Mouse (Mus musculus): ENCODE measurements around the gene Mxra8. TPM values are rescaled to one million over a fixed set of nuclear protein-coding genes. Genes with fewer than 3 reads are reported as not detected.
A peak's percentile ranks its signal among the peaks of the same experiment; 100 is the strongest.

Gene Mxra8
- polyA plus RNA-seq, 1 experiment from 2014 or later = 50.2 TPM

GRCm38 (mm10) chr4:155848434-155849095 lies 9.1 kb downstream of the Mxra8 start:
- Histone ChIP-seq H3K4me2 (peak overlapping the region; percentile 76), H3K27ac (ENCODE audit: poor library complexity, severe bottlenecking) (no peak overlapping the region), H3K9ac (peak overlapping the region; percentile 91), H3K9me3 (replicated peaks) (no peaks in the 10 kb centered on the region), H3K4me3 (peak overlapping the region; percentile 90), H3K36me3 (peaks cover 10% of the 10 kb centered on the region), H3K4me1 (replicated peaks) (peaks cover 23% of the 10 kb centered on the region), H3K27me3 (replicated peaks) (no peaks in the 10 kb centered on the region)
- no peak for ATAC-seq (ENCODE audit: insufficient number of reproducible peaks, low FRiP score)
- 64% methylated on average over 7 of the region's 7 CpGs for WGBS

GRCm38 (mm10) chr4:155849391-155849790 lies 9.9 kb downstream of the Mxra8 start:
- no peak for ATAC-seq (ENCODE audit: insufficient number of reproducible peaks, low FRiP score)
- Histone ChIP-seq H3K9me3 (replicated peaks) (no peaks in the 10 kb centered on the region), H3K36me3 (peaks cover 9% of the 10 kb centered on the region), H3K27ac (ENCODE audit: poor library complexity, severe bottlenecking) (no peak overlapping the region), H3K4me1 (replicated peaks) (peaks cover 23% of the 10 kb centered on the region), H3K9ac (no peak overlapping the region), H3K4me2 (no peak overlapping the region), H3K4me3 (no peak overlapping the region), H3K27me3 (replicated peaks) (no peaks in the 10 kb centered on the region)
- WGBS = 85% methylated on average over 2 of the region's 2 CpGs

DNA sequence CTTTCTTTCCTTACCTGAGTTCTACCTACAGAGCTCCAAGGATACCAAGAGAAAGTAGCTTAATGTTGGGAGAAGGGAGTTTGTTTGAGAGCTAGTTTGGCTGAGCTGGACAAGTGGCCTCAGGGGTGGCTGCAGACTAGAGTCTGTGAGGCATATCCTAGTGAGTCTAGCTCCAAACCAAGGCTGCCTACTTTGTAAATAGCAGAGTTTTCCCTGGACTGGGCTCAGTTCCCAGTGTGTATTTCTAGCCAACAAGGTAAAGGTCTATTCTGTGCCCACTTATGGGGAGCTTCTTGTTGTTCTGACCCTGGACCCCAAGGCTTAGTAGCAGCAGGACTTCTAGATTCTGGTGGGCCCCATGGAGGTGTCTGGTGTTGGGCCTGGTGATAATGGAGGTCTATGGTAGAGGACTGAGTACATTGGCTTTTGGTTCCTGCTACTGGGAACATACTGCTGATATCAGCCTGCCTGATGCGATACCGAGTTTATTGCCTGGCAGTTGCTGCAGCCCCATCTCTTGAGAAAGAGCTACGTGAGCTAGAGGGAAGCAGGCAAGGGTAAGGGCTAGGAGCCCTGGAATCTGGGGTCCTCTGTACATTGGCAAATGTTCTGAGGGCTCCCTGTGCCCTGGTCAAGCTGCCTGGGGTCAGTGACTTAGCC lies 10.4 kb downstream of the Mxra8 start:
- no peaks in the 10 kb centered on the region for H3K9me3 ChIP-seq (replicated peaks)
- H3K4me1 ChIP-seq (replicated peaks) = peaks cover 23% of the 10 kb centered on the region
- WGBS = 89% methylated on average over 3 of the region's 3 CpGs
- no peak overlapping the region for H3K4me3 ChIP-seq
- peaks cover 14% of the 10 kb centered on the region for H3K36me3 ChIP-seq
- H3K4me2 ChIP-seq = no peak overlapping the region
- no peak for ATAC-seq (ENCODE audit: insufficient number of reproducible peaks, low FRiP score)
- H3K9ac ChIP-seq = no peak overlapping the region
- no peaks in the 10 kb centered on the region for H3K27me3 ChIP-seq (replicated peaks)
- H3K27ac ChIP-seq (ENCODE audit: poor library complexity, severe bottlenecking) = no peak overlapping the region

GRCm38 (mm10) chr4:155851368-155851767 lies 11.9 kb downstream of the Mxra8 start:
- ATAC-seq (ENCODE audit: insufficient number of reproducible peaks, low FRiP score) = no peak
- H3K27ac ChIP-seq (ENCODE audit: poor library complexity, severe bottlenecking) = no peak overlapping the region
- no peaks in the 10 kb centered on the region for H3K9me3 ChIP-seq (replicated peaks)
- WGBS = 88% methylated on average over 3 of the region's 3 CpGs
- no peak overlapping the region for H3K9ac ChIP-seq
- no peak overlapping the region for H3K4me2 ChIP-seq
- H3K27me3 ChIP-seq (replicated peaks) = no peaks in the 10 kb centered on the region
- peaks cover 22% of the 10 kb centered on the region for H3K4me1 ChIP-seq (replicated peaks)
- H3K36me3 ChIP-seq = peaks cover 29% of the 10 kb centered on the region
- H3K4me3 ChIP-seq = no peak overlapping the region

GRCm38 (mm10) chr4:155851951-155852411 lies 12.5 kb downstream of the Mxra8 start:
- H3K4me2 ChIP-seq = no peak overlapping the region
- H3K9ac ChIP-seq = no peak overlapping the region
- no peaks in the 10 kb centered on the region for H3K9me3 ChIP-seq (replicated peaks)
- peaks cover 17% of the 10 kb centered on the region for H3K4me1 ChIP-seq (replicated peaks)
- peaks cover 35% of the 10 kb centered on the region for H3K36me3 ChIP-seq
- H3K4me3 ChIP-seq = no peak overlapping the region
- 81% methylated on average over 2 of the region's 2 CpGs for WGBS
- H3K27ac ChIP-seq (ENCODE audit: poor library complexity, severe bottlenecking) = no peak overlapping the region
- H3K27me3 ChIP-seq (replicated peaks) = no peaks in the 10 kb centered on the region
- ATAC-seq (ENCODE audit: insufficient number of reproducible peaks, low FRiP score) = no peak

DNA sequence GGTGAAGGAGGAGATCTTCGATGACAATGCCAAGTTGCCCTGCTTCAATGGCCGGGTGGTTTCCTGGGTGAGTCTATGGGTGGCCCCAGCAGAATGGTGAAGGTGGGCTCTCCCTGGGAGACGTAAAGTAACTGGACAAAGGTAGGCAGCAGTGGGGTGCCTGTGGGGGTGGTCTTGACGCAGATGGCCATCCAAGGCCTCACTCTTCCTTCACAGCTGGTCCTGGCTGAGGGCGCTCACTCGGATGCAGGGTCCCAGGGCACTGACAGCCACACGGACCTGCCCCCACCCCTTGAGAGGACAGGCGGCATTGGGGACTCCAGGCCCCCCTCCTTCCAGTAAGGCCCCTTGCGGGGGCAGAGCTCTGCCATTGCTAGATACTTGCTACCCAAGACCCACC lies 13.9 kb downstream of the Mxra8 start:
- Histone ChIP-seq H3K27ac (ENCODE audit: poor library complexity, severe bottlenecking) (no peak overlapping the region), H3K27me3 (replicated peaks) (no peaks in the 10 kb centered on the region), H3K4me2 (no peak overlapping the region), H3K4me1 (replicated peaks) (peaks cover 11% of the 10 kb centered on the region), H3K9me3 (replicated peaks) (no peaks in the 10 kb centered on the region), H3K4me3 (no peak overlapping the region), H3K36me3 (peaks cover 49% of the 10 kb centered on the region), H3K9ac (no peak overlapping the region)
- 87% methylated on average over 9 of the region's 9 CpGs for WGBS
- no peak for ATAC-seq (ENCODE audit: insufficient number of reproducible peaks, low FRiP score)

- H3K4me2 ChIP-seq = no peak overlapping the region
- H3K4me1 ChIP-seq (replicated peaks) = 0 out of 2 replicates have a peak, but pooled peaks cover 5% of the 10 kb centered on the region
- 95% methylated on average over 12 of the region's 12 CpGs for WGBS
- H3K27me3 ChIP-seq (replicated peaks) = no peaks in the 10 kb centered on the region
- H3K9ac ChIP-seq = no peak overlapping the region
- no peak overlapping the region for H3K27ac ChIP-seq (ENCODE audit: poor library complexity, severe bottlenecking)
- H3K36me3 ChIP-seq = peaks cover 60% of the 10 kb centered on the region
- ATAC-seq (ENCODE audit: insufficient number of reproducible peaks, low FRiP score) = no peak
- no peaks in the 10 kb centered on the region for H3K9me3 ChIP-seq (replicated peaks)
- no peak overlapping the region for H3K4me3 ChIP-seq
Measured at GRCm38 (mm10) chr4:155854991-155855390, 15.5 kb downstream of the Mxra8 start.

- 89% methylated on average over 12 of the region's 12 CpGs for WGBS
- no peak for ATAC-seq (ENCODE audit: insufficient number of reproducible peaks, low FRiP score)
- Histone ChIP-seq H3K9ac (no peak overlapping the region), H3K27me3 (replicated peaks) (no peaks in the 10 kb centered on the region), H3K36me3 (peaks cover 70% of the 10 kb centered on the region), H3K27ac (ENCODE audit: poor library complexity, severe bottlenecking) (no peak overlapping the region), H3K4me3 (no peak overlapping the region), H3K9me3 (replicated peaks) (no peaks in the 10 kb centered on the region), H3K4me1 (replicated peaks) (0 out of 2 replicates have a peak, but pooled peaks cover 4% of the 10 kb centered on the region), H3K4me2 (no peak overlapping the region)
Measured at GRCm38 (mm10) chr4:155856071-155856470, 16.6 kb downstream of the Mxra8 start.

- WGBS = 70% methylated on average over 3 of the region's 3 CpGs
Measured at GRCm38 (mm10) chr4:155856881-155857280, 17.4 kb downstream of the Mxra8 start.

DNA sequence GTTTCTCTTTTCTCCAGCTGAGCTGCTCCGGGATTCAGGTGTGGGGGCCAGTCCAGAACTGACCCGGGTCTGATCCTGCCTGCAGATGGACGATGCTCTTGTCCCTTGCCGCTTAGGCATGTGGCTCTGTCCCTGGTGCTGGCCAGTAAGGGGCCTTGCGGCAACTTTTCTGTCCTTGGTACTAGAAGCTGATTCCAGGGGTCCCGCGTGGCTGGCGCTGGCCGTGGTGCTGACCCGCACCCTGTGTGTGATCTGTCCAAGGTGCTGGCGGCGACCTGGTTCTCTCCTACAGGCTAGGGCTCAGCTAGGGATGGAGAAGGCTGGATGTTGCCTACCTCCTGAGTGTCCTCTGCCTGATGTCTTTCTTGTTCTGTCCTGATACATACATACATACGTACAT lies 19.8 kb downstream of the Mxra8 start:
- Histone ChIP-seq H3K27ac (ENCODE audit: poor library complexity, severe bottlenecking) (no peak overlapping the region), H3K36me3 (peaks cover 63% of the 10 kb centered on the region), H3K4me2 (no peak overlapping the region), H3K4me3 (no peak overlapping the region), H3K9ac (no peak overlapping the region), H3K27me3 (replicated peaks) (no peaks in the 10 kb centered on the region), H3K9me3 (replicated peaks) (no peaks in the 10 kb centered on the region), H3K4me1 (replicated peaks) (no peaks in the 10 kb centered on the region)
- 15% methylated on average over 13 of the region's 13 CpGs for WGBS
- peak; percentile 49 for ATAC-seq (ENCODE audit: insufficient number of reproducible peaks, low FRiP score)

More at GRCm38 (mm10) chr4:155856881-155857280, 17.4 kb downstream of the Mxra8 start:
- ATAC-seq (ENCODE audit: insufficient number of reproducible peaks, low FRiP score) = no peak
- H3K4me3 ChIP-seq = no peak overlapping the region
- H3K27me3 ChIP-seq (replicated peaks) = no peaks in the 10 kb centered on the region
- H3K27ac ChIP-seq (ENCODE audit: poor library complexity, severe bottlenecking) = no peak overlapping the region
- H3K4me2 ChIP-seq = no peak overlapping the region
- peaks cover 72% of the 10 kb centered on the region for H3K36me3 ChIP-seq
- H3K4me1 ChIP-seq (replicated peaks) = no peaks in the 10 kb centered on the region
- H3K9me3 ChIP-seq (replicated peaks) = no peaks in the 10 kb centered on the region
- H3K9ac ChIP-seq = no peak overlapping the region

GRCm38 (mm10) chr4:155861787-155862186 lies 22.3 kb downstream of the Mxra8 start:
- peaks cover 58% of the 10 kb centered on the region for H3K36me3 ChIP-seq
- H3K27ac ChIP-seq (ENCODE audit: poor library complexity, severe bottlenecking) = no peak overlapping the region
- WGBS = 92% methylated on average over 7 of the region's 7 CpGs
- no peaks in the 10 kb centered on the region for H3K27me3 ChIP-seq (replicated peaks)
- H3K4me1 ChIP-seq (replicated peaks) = no peaks in the 10 kb centered on the region
- no peak overlapping the region for H3K4me2 ChIP-seq
- no peak for ATAC-seq (ENCODE audit: insufficient number of reproducible peaks, low FRiP score)
- H3K4me3 ChIP-seq = no peak overlapping the region
- no peak overlapping the region for H3K9ac ChIP-seq
- H3K9me3 ChIP-seq (replicated peaks) = no peaks in the 10 kb centered on the region
